Mouse (Mus musculus): ENCODE measurements around the gene Ngdn.
"Not testable (repeated sequence)": the region's sequence is repeated elsewhere in the genome, so short reads cannot be mapped to it uniquely, and the experiment has no call there.

Gene Ngdn

GRCm38 (mm10) chr14:54999868-55000267 is 15.4 kb upstream of the Ngdn start:
- DNase-seq (ENCODE audit: low read depth, low spot score), result not testable (repeated sequence)

DNA sequence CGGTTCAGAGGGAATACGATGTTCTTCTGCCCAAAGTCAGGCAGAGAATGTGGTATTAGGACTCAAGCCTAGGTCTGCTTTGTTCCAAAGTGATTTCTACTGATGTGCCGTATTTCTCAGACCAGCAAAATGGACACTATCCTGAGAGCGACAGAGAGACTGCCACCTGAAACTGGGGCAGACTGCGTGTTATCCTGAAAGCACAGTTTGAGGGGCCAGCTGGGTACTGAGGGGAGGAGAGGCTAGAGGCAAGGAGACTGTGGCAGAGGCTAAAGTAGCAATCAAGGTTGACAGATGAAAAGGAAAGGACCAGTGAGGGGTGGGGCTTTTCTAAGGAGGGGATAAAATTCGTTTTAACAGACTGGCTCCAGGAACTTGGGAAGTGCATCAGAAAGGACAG is 14.4 kb upstream of the Ngdn start:
- DNase-seq (ENCODE audit: low read depth, low spot score), result no peak

GRCm38 (mm10) chr14:55001446-55001845 is 13.8 kb upstream of the Ngdn start:
- no peak for DNase-seq (ENCODE audit: low read depth, low spot score)

GRCm38 (mm10) chr14:55001938-55002686 is 13.1 kb upstream of the Ngdn start:
- no peak for DNase-seq (ENCODE audit: low read depth, low spot score)

DNA sequence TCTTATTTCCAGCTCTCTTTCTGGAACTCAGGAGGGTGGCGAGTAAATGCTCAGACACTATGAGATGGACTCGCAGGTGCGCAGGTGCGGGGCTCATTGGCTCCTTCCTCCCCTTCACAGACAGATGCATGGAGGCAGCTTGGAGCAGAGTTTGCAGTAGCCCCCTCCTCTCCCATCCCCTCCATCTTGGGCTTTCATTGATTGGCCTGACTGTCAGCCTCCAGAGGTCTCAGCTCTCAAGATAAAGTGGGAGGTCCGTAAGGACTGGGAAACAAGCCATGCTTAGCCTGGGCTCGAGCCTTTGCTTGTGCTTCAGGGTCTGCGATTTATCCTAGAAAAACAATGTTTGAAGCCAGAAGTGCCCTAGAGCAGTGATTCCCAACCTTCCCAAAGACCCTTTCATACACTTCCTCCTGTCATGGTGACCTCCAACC is 12.6 kb upstream of the Ngdn start:
- no peak for DNase-seq (ENCODE audit: low read depth, low spot score)

DNA sequence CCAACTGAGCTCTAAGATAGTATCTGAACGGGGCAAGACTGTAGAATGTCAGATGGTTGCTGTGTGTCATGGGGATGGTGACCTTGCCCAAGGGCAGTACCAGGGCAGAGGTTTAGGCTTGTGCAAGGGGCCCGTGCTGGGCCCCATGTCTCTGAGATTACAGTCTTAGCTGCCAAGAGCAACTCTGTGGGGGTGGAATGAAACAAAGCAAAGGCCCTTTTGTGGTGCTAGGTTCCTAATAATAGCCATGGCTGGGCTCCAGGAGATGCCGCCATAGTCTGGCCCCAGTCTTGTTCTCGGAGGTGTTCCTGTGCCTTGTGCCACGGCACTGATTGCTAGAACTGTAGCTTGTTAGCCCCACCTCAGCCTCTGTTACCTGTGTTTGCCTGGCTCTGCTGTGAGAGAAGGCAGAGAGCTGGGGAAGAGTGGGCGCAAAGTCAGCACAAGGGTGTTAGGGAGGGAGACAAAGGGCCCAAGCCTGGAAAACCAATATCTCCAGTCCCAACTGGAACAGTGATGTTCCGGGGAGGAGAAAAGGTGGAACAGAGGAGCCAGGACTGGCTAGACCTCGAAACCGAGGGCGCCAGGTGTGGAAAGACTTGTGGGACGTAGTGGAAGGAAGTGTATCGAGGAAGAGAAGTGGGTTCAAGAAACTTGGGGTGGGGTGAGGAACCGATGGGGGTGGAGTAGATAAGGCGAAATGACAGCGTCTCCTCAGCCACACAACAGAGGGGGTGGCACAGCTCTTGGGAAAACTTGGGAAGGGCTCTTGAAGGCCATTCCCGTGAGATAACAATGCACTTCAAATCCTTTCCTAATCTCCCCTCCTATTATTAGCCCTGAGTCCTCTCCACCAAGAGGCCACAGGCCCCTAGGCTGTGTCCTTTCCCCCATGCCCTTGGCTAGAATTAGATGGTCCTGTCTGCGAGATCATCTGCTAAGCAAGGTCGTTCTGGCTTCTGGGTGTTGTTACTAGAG is 11.1 kb upstream of the Ngdn start:
- peak; percentile 73 for DNase-seq (ENCODE audit: low read depth, low spot score)

- no peak for DNase-seq (ENCODE audit: low read depth, low spot score)
Observed at GRCm38 (mm10) chr14:55005506-55005905, 9.7 kb upstream of the Ngdn start.

- no peak for DNase-seq (ENCODE audit: low read depth, low spot score)
Observed at GRCm38 (mm10) chr14:55005967-55006366, 9.3 kb upstream of the Ngdn start.

GRCm38 (mm10) chr14:55006541-55006940 is 8.7 kb upstream of the Ngdn start:
- no peak for DNase-seq (ENCODE audit: low read depth, low spot score)

DNA sequence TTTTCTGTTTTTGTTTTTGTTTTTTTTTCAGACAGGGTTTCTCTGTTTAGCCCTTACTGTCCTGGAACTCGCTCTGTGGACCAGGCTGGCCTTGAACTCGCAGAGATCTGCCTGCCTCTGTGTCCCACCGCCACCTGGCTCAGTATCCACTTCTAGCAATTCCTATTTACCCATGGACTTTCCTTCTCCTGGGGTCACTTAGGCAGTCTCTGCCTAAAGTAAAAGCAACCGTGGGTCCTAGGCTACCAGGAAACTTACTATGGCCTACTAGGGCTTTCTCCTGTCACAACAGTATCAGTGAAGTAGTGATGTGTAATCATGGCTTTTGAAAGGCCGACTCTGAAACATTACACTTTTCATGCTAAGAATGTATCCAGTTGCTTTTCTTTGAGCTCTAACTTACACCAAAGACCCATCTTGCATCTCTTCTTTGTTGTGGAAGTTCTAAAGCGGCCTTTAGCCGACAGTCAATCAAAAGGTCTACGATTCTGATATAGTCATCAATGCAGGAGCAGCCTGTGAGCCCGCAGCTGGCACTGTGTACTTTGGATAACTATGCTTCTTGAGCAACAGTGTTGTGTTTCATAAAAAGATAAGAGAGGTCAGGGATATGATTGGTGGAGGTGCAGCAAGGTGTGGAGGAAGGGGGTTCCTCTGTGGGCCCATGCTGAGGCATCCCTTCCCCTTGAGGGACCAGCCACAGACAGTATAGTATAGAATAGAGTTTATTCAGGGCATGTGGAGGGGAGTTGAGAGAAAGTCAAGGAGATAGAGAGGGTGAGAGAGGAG is 7.9 kb upstream of the Ngdn start:
- no peak for DNase-seq (ENCODE audit: low read depth, low spot score)

DNA sequence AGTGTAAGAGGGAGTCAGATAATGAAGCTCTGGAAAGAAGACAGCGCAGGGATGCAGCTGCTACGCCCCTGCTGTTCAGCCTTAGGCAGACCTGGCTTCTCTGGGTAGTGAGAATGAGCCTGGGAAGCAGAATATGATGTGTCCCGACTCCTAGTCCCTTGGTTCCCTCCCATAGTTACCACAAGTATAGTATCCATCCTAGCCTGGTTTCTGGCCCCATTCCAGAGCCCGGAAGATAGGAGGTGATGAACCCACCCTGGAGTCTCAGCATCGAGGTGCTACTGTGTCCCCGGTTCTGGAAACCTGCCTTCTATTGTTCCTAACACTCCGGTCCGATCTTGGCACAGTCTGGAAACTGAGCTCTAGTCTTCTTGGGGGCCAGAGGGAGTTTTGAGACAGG is 6.8 kb upstream of the Ngdn start:
- DNase-seq (ENCODE audit: low read depth, low spot score), result no peak

DNA sequence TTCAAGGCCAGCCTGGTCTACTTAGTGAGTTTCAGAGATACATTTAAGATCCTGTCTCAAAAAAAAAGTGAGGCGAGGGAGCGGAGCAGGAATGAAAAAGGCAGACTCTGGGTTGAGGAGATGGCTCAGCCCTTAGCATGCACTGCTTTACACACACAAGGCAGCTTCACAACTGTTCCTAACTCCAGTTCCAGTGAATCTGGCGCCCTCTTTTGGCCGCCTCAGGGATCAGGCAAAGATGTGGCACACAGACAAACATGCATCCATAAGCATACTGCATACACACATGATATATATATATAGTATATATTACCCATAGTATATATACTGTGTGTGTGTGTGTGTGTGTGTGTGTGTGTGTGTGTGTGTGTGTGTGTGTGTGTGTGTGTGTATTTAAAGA is 4.1 kb upstream of the Ngdn start:
- DNase-seq (ENCODE audit: low read depth, low spot score), result no peak

DNA sequence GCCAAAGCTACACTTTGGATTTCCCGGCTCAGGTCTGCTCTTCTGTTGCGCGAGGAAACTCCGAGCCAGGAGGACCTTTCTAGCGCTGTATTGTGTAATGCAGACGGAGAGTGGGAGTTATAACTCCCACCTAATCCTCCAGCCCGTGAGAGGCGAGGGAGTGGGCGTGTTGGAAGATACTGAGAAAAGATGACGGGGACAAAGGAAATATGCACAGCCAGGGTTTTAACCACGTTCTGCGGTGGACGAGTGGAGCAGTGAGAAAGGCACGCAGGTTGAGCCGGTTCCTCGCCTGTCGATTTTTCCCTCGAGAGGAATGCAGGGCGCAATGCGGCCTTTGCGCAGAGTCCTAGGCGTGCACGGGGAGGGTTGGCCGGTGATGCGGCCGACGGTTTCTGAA is 663 bp upstream of the Ngdn start:
- peak; percentile 85 for DNase-seq (ENCODE audit: low read depth, low spot score)

DNA sequence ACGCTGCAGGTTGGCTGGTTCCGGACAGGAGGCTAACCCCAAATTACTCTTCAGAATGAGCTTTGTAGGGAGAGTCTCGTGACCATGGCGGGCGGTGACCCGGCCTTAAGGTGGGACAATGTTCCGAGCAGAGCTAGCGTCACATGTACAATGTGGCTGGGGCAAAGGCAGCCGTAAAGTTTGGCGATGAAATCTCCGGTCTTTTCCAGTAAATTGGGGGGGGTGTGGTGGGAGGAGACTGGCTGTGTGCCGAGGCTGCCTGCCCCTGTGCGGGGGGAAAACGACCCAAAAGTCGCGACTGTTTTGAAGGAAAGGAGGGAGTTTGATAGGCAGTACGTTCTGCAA is 485 bp downstream of the Ngdn start:
- peak; percentile 33 for DNase-seq (ENCODE audit: low read depth, low spot score)

GRCm38 (mm10) chr14:55016876-55017275 is 1.6 kb downstream of the Ngdn start:
- DNase-seq (ENCODE audit: low read depth, low spot score), result no peak

DNA sequence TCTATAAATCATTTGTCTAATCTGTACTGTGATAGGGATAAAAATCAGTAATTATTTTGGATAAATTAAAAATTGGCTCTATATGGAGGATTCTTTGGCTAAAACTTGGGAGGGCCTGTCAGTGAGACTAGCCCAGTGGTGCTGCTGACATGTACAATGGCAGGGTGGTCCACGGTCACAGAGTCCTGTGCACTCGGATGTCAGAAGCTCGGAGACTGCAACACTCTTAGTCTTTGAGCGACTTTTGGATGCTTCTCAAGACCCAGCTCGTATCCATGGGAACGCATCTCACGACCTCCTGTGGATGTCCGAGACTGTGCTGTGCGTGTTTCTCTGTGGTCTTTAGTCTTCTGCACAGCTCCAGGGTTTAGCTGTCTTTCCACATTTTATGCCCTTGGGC is 5.1 kb downstream of the Ngdn start:
- DNase-seq (ENCODE audit: low read depth, low spot score), result no peak

GRCm38 (mm10) chr14:55023011-55023410 is 7.8 kb downstream of the Ngdn start:
- no peak for DNase-seq (ENCODE audit: low read depth, low spot score)

GRCm38 (mm10) chr14:55024236-55024635 is 9.0 kb downstream of the Ngdn start:
- peak; percentile 89 for DNase-seq (ENCODE audit: low read depth, low spot score)

DNA sequence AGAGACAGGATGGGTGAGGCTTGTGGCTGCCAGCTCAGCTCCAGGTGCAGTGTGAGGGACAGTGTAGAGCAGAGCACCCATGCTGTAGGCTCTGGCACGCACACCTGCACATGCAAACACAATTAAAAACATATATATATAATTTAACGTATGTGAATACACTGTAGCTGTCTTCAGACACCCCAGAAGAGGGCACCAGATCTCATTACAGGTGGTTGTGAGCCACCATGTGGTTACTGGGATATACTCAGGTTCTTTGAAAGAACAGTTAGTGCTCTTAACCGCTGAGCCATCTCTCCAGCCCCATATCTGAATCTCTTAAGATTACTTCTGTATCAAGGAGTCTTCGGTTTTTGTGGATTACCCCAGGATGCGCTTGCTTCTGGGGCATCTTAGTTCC is 10.3 kb downstream of the Ngdn start:
- DNase-seq (ENCODE audit: low read depth, low spot score), result no peak

DNA sequence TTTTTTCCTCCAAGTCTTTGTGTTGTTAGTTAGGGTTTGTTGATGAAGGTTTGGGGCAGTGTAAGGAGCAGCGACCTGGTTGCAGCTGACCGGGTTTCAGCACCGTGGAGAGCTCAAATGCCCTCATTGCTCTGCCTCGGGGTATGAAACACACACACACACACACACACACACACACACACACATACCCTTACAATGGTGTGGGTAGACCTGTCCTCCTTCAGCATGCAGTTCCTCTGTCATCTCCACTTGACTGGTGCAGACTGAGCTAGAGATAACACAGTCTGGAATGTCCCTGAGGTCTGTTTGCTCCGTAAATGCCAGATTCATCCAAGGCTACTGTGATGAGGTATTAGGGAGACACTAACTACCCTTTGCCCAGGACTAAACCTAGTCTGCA is 12.0 kb downstream of the Ngdn start:
- no peak for DNase-seq (ENCODE audit: low read depth, low spot score)

DNA sequence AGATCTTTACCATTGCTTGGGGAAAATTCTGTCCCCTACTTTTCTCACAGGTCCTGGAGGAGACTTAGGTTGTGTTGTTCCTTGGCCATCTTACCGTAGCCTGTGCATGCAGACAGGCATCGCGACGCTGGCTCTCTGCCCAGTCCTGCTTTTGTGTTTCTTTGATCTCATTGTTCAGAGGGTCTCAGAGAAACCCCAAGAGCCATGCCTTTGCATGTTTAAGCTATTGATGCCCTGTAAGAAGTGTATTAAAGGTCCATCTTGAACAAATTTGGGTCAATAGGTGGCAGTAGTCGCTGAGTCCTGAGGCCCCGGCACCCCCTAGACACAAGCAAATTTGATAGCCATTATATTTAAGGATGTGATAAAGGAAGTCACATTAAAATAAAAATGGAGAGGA is 12.4 kb downstream of the Ngdn start:
- DNase-seq (ENCODE audit: low read depth, low spot score), result peak; percentile 74

GRCm38 (mm10) chr14:55028333-55028835 is 13.1 kb downstream of the Ngdn start:
- DNase-seq (ENCODE audit: low read depth, low spot score), result no peak

Data from brain, adult 2 months (tissue).